Mouse (Mus musculus): ENCODE data around the gene Smim11. TPM values are rescaled to one million over a fixed set of nuclear protein-coding genes. Genes with fewer than 3 reads are reported as not detected.

Smim11 gene
- polyA plus RNA-seq, 1 experiment from 2014 or later: 110 TPM

DNA sequence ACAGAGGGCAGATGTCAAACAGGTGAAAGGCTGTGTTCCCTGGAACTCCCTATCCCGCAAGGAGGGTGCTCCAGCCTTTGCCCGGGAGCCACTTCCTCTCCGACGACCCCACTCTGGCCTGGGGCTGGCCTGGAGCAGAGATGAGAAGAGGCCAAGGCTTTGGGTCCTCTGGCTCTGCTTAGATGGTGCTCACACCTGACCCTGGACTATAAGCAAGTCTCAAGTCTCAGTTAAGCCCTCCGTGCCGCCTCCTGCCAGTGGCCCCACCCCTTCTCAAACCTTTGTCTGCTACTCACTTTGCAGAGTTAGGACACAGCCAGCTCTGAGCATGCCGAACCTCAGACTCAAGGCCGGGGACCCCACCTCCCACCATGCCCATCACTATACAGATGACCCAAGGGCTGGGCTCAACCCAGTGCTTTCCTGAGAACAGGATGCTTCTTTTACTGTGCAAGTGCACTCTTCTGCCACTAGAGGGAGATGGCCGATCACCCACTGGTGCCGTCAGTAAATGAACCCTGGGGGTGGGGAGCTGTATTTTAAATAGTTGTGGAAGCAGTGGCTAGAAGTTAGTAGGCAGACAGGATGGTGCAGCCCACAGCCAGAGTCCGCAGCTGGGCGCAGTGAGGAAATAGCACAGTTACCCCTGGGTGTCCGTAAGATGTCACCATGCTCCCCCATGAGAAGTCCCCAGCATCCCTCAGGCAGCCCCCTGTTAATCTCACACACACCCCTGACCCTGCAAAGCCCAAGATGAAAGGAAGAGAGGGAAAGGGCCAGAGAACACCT is 13.1 kb downstream of the Smim11 start:
- H3K36me3 ChIP-seq (ENCODE audit: insufficient read depth, low read length): peaks cover 26% of the 10 kb centered on the region
- H3K4me2 ChIP-seq (replicated peaks; ENCODE audit: low read depth, low read length): no peak overlapping the region
- H3K9me3 ChIP-seq (ENCODE audit: low read length): no peaks in the 10 kb centered on the region
- H3K27me3 ChIP-seq (ENCODE audit: insufficient read depth, low read length): no peaks in the 10 kb centered on the region
- 48% methylated on average over 13 of the region's 13 CpGs for WGBS
- H3K4me1 ChIP-seq (ENCODE audit: insufficient read depth, low read length): no peaks in the 10 kb centered on the region
- peak; percentile 73 for ATAC-seq (ENCODE audit: low FRiP score, low TSS enrichment)
- no peak overlapping the region for H3K4me3 ChIP-seq (ENCODE audit: low read length)
- H3K9ac ChIP-seq (replicated peaks; ENCODE audit: low read length): no peak overlapping the region
- H3K27ac ChIP-seq (ENCODE audit: low read length): no peak overlapping the region

- ATAC-seq (ENCODE audit: low FRiP score, low TSS enrichment): no peak
- WGBS: 79% methylated on average over 7 of the region's 7 CpGs
- H3K9ac ChIP-seq (replicated peaks; ENCODE audit: low read length): no peak overlapping the region
- H3K4me1 ChIP-seq (ENCODE audit: insufficient read depth, low read length): no peaks in the 10 kb centered on the region
- H3K27ac ChIP-seq (ENCODE audit: low read length): no peak overlapping the region
- H3K9me3 ChIP-seq (ENCODE audit: low read length): no peaks in the 10 kb centered on the region
- no peak overlapping the region for H3K4me2 ChIP-seq (replicated peaks; ENCODE audit: low read depth, low read length)
- H3K36me3 ChIP-seq (ENCODE audit: insufficient read depth, low read length): peaks cover 17% of the 10 kb centered on the region
- no peak overlapping the region for H3K4me3 ChIP-seq (ENCODE audit: low read length)
- H3K27me3 ChIP-seq (ENCODE audit: insufficient read depth, low read length): no peaks in the 10 kb centered on the region
These were observed 15.1 kb downstream of the Smim11 start for GRCm38 (mm10) chr16:92316049-92316738.

DNA sequence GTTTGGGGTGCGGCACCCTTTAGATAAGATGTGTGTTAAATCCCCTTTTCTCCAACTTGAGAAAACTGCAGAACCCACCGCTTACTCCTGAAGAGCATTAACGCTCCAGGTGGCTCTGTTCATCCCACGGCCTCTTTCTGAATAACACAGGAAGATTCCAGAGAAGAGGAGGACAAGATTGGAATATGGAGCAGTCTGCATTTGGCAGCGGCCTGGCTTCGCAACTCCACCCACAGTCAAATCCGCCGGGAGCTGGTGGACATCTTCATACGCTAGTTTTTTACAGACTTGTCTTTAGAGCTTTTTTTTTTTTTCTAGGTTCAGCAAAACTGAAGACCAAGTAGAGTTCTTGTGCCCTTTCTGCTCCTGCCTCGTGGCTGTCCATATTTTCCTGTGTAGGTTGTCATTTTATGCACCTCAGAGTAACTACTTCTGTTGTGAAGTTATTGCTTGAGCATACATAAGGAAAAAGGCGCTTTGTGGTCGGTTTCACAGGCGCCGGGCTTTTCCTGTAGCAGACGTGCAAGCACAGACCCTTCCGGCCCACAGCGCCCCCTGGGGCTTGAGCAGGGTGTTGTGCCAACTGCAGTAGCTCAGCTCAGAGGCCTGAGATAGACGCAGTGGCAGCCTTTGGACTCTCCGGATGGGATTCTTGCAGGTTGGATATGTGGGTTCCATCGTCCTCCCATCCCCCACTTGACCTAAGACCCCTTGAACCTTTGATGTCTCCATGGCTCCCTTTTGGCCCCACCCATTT is 18.4 kb downstream of the Smim11 start:
- no peak overlapping the region for H3K4me3 ChIP-seq (ENCODE audit: low read length)
- no peak for ATAC-seq (ENCODE audit: low FRiP score, low TSS enrichment)
- no peak overlapping the region for H3K27ac ChIP-seq (ENCODE audit: low read length)
- WGBS: 63% methylated on average over 20 of the region's 20 CpGs
- H3K9me3 ChIP-seq (ENCODE audit: low read length): no peaks in the 10 kb centered on the region
- no peaks in the 10 kb centered on the region for H3K36me3 ChIP-seq (ENCODE audit: insufficient read depth, low read length)
- H3K4me2 ChIP-seq (replicated peaks; ENCODE audit: low read depth, low read length): no peak overlapping the region
- H3K27me3 ChIP-seq (ENCODE audit: insufficient read depth, low read length): no peaks in the 10 kb centered on the region
- no peaks in the 10 kb centered on the region for H3K4me1 ChIP-seq (ENCODE audit: insufficient read depth, low read length)
- no peak overlapping the region for H3K9ac ChIP-seq (replicated peaks; ENCODE audit: low read length)

DNA sequence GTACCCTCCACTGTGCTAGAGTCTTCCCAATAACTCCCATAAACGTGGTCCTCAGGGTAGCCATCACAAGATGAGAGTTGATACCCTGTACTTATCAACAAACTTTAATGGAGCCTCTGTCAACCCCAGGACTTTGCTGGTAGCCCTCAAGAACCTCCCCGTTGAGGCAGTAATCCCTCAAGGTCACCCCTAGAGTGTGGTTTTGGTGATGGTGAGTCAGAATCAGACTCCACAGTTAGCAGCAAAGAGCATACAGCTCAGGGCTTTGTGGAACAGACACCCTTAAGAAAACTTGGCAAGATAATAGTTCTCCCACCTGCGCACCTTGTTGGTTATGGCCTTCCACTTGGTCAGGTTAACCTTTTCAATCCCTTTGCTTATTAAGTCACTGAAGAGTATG is 19.3 kb downstream of the Smim11 start:
- no peaks in the 10 kb centered on the region for H3K9me3 ChIP-seq (ENCODE audit: low read length)
- H3K4me3 ChIP-seq (ENCODE audit: low read length): no peak overlapping the region
- H3K36me3 ChIP-seq (ENCODE audit: insufficient read depth, low read length): no peaks in the 10 kb centered on the region
- ATAC-seq (ENCODE audit: low FRiP score, low TSS enrichment): no peak
- H3K9ac ChIP-seq (replicated peaks; ENCODE audit: low read length): no peak overlapping the region
- no peak overlapping the region for H3K4me2 ChIP-seq (replicated peaks; ENCODE audit: low read depth, low read length)
- H3K27me3 ChIP-seq (ENCODE audit: insufficient read depth, low read length): no peaks in the 10 kb centered on the region
- no peaks in the 10 kb centered on the region for H3K4me1 ChIP-seq (ENCODE audit: insufficient read depth, low read length)
- WGBS: 89% methylated on average over 3 of the region's 3 CpGs
- no peak overlapping the region for H3K27ac ChIP-seq (ENCODE audit: low read length)

DNA sequence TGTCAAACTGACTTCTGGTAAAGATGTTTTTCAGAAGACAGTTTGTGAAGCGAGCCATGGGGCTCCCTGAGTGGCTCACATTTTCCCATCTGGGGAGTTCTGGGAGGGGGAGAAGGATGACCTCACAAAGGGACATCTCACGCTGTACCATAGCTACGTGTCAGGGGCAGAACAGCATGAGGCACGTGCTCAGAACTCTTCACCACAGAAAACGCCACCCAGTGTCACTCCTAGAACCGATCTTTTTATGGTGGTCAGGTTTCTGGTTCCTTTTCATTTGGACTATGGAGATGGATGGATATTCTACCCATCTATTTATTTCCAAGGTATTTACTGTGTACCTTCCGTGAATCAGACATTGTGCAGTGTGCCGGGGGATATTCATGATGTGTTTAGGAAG is 20.3 kb downstream of the Smim11 start, which contains the start of gene Fam243:
Gene Fam243, minus strand, starts transcription at position 101 of the 400 bp plus-strand sequence.
- H3K27ac ChIP-seq (ENCODE audit: low read length): no peak within 1 kb of the TSS
- H3K4me2 ChIP-seq (replicated peaks; ENCODE audit: low read depth, low read length): no peak within 1 kb of the TSS
- ATAC-seq (ENCODE audit: low FRiP score, low TSS enrichment): no peak
- H3K27me3 ChIP-seq (ENCODE audit: insufficient read depth, low read length): no peaks in the 10 kb centered on the region
- no peaks in the 10 kb centered on the region for H3K36me3 ChIP-seq (ENCODE audit: insufficient read depth, low read length)
- H3K9ac ChIP-seq (replicated peaks; ENCODE audit: low read length): no peak within 1 kb of the TSS
- no peak within 1 kb of the TSS for H3K4me3 ChIP-seq (ENCODE audit: low read length)
- no peaks in the 10 kb centered on the region for H3K9me3 ChIP-seq (ENCODE audit: low read length)
- no peaks in the 10 kb centered on the region for H3K4me1 ChIP-seq (ENCODE audit: insufficient read depth, low read length)
- WGBS: 91% methylated on average over 8 of the region's 8 CpGs

- no peak overlapping the region for H3K4me3 ChIP-seq (ENCODE audit: low read length)
- no peaks in the 10 kb centered on the region for H3K27me3 ChIP-seq (ENCODE audit: insufficient read depth, low read length)
- no peaks in the 10 kb centered on the region for H3K4me1 ChIP-seq (ENCODE audit: insufficient read depth, low read length)
- no peak overlapping the region for H3K27ac ChIP-seq (ENCODE audit: low read length)
- H3K4me2 ChIP-seq (replicated peaks; ENCODE audit: low read depth, low read length): no peak overlapping the region
- ATAC-seq (ENCODE audit: low FRiP score, low TSS enrichment): no peak
- WGBS: 62% methylated on average over 7 of the region's 7 CpGs
- H3K36me3 ChIP-seq (ENCODE audit: insufficient read depth, low read length): no peaks in the 10 kb centered on the region
- no peaks in the 10 kb centered on the region for H3K9me3 ChIP-seq (ENCODE audit: low read length)
- H3K9ac ChIP-seq (replicated peaks; ENCODE audit: low read length): no peak overlapping the region
These were observed 23.4 kb downstream of the Smim11 start for GRCm38 (mm10) chr16:92324309-92325061.

DNA sequence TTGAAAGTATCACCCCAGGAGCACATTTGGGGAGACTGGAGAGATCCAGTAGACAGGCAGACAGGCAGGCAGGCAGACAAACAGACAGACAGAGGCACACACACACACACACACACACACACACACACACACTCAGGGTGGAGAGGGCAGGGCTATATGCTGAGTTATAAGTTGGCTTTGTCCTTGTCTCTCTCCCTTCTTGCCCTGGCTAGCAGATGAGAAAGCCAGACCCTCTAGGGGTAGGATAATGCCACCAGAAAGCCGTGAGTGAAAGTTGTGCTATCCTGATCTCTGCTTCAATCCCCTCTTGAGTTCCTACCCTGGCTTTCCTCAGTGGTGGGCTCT is 23.9 kb downstream of the Smim11 start:
- H3K4me2 ChIP-seq (replicated peaks; ENCODE audit: low read depth, low read length): no peak overlapping the region
- H3K36me3 ChIP-seq (ENCODE audit: insufficient read depth, low read length): no peaks in the 10 kb centered on the region
- 62% methylated on average over 1 of the region's 1 CpGs for WGBS
- H3K4me1 ChIP-seq (ENCODE audit: insufficient read depth, low read length): no peaks in the 10 kb centered on the region
- no peaks in the 10 kb centered on the region for H3K27me3 ChIP-seq (ENCODE audit: insufficient read depth, low read length)
- H3K9me3 ChIP-seq (ENCODE audit: low read length): no peaks in the 10 kb centered on the region
- ATAC-seq (ENCODE audit: low FRiP score, low TSS enrichment): no peak
- H3K27ac ChIP-seq (ENCODE audit: low read length): no peak overlapping the region
- no peak overlapping the region for H3K4me3 ChIP-seq (ENCODE audit: low read length)
- H3K9ac ChIP-seq (replicated peaks; ENCODE audit: low read length): no peak overlapping the region

DNA sequence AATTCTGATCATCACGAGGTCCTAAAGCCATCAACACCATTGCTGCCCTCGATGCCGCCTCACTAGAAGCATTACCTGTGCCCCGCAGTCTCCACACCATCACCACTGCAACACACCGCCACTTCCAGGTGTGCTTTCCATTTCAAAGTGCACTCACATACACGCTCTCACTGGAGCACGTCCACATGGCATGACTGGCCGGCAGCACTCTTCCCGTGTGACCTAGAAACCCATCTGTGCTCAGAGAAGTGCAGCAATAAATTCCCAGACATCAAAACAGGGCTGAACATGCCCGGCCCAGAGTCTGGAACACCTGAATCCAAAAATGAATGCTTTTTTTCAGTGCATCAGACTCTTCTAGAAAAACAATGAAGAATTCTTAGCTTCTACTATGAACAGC is 26.8 kb downstream of the Smim11 start:
- ATAC-seq (ENCODE audit: low FRiP score, low TSS enrichment): no peak
- Histone ChIP-seq H3K4me2 (replicated peaks; ENCODE audit: low read depth, low read length) (no peak overlapping the region), H3K9ac (replicated peaks; ENCODE audit: low read length) (no peak overlapping the region), H3K9me3 (ENCODE audit: low read length) (no peaks in the 10 kb centered on the region), H3K4me3 (ENCODE audit: low read length) (no peak overlapping the region), H3K27me3 (ENCODE audit: insufficient read depth, low read length) (no peaks in the 10 kb centered on the region), H3K4me1 (ENCODE audit: insufficient read depth, low read length) (peaks cover 4% of the 10 kb centered on the region; the same call in 1 of the 2 replicates), H3K36me3 (ENCODE audit: insufficient read depth, low read length) (no peaks in the 10 kb centered on the region), H3K27ac (ENCODE audit: low read length) (no peak overlapping the region)
- 75% methylated on average over 10 of the region's 10 CpGs for WGBS

GRCm38 (mm10) chr16:92330966-92331365 is 29.9 kb downstream of the Smim11 start:
- Histone ChIP-seq H3K36me3 (ENCODE audit: insufficient read depth, low read length) (no peaks in the 10 kb centered on the region), H3K9me3 (ENCODE audit: low read length) (no peaks in the 10 kb centered on the region), H3K9ac (replicated peaks; ENCODE audit: low read length) (no peak overlapping the region), H3K4me1 (ENCODE audit: insufficient read depth, low read length) (peaks cover 4% of the 10 kb centered on the region; the same call in 1 of the 2 replicates), H3K27me3 (ENCODE audit: insufficient read depth, low read length) (no peaks in the 10 kb centered on the region), H3K4me2 (replicated peaks; ENCODE audit: low read depth, low read length) (no peak overlapping the region), H3K27ac (ENCODE audit: low read length) (no peak overlapping the region), H3K4me3 (ENCODE audit: low read length) (no peak overlapping the region)
- WGBS: 44% methylated on average over 5 of the region's 5 CpGs
- peak; percentile 71 for ATAC-seq (ENCODE audit: low FRiP score, low TSS enrichment)
